Mouse (Mus musculus): Measurements from ENCODE around the gene 4933427D14Rik. TPM values are rescaled to one million over a fixed set of nuclear protein-coding genes. Genes with fewer than 3 reads are reported as not detected.

4933427D14Rik gene
- polyA plus RNA-seq, 1 experiment from 2014 or later = 14.5 TPM

DNA sequence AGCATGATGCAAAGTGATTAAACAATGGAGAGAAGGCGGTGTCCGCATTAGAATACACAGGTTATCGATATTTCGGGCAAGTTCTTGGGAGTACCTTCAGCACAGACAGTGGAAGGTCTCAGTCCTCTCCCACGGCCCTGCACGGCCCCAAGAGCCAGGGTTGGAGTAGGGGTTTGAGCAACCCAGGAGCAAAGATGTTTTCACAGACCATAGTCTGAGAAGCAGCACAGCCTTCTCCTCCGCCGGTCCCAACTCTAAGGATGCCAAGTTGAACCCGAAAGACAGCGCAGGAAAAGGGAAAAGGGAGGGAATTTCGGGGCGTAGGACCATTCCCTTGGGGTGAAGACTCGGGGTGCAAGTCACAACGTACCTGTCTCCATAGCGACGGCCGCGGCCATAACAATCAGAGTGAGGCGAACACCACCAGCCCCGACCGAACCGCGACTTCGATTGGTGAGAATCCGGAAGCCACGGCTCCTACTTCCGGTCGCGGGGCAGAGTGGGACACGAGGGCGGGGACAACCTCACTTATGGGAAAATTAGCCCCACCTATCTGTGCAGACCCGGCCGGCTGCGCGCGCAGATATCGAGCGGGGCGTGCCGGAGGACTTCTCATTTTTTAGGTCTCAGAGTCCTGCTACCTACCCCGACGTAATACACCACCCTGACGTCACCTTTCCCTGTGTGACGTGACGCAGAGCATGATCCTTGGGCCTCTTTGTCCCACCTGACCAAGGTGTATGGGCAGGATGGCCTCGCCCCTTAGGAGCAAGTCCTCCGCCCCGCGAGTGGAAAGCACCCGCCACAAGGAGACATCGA, 7.5 kb upstream of the 4933427D14Rik start:
- Histone ChIP-seq H3K9me3 (ENCODE audit: control insufficient read depth, low read length) (no peaks in the 10 kb centered on the region), H3K27me3 (ENCODE audit: control insufficient read depth, insufficient read depth, low read length) (no peaks in the 10 kb centered on the region), H3K4me2 (ENCODE audit: low read depth) (peak overlapping the region; percentile 97), H3K27ac (ENCODE audit: low read depth, low read length) (peak overlapping the region; percentile 4), H3K4me1 (ENCODE audit: control insufficient read depth, insufficient read depth, low read length) (0 out of 2 replicates have a peak, but pooled peaks cover 3% of the 10 kb centered on the region), H3K36me3 (ENCODE audit: control insufficient read depth, insufficient read depth, low read length) (0 out of 2 replicates have a peak, but pooled peaks cover 2% of the 10 kb centered on the region), H3K4me3 (ENCODE audit: low read depth, low read length) (peak overlapping the region; percentile 85), H3K9ac (ENCODE audit: low read length) (peak overlapping the region; percentile 72)
- ATAC-seq (ENCODE audit: insufficient read depth, low FRiP score, low TSS enrichment) (peak; percentile 95), DNase-seq (ENCODE audit: low spot score) (peak; percentile 98)
- 1% methylated on average over 51 of the region's 51 CpGs for WGBS

GRCm38 (mm10) chr11:72207834-72208377, 647 bp upstream of the 4933427D14Rik start:
- Histone ChIP-seq H3K27me3 (ENCODE audit: control insufficient read depth, insufficient read depth, low read length) (no peaks in the 10 kb centered on the region), H3K36me3 (ENCODE audit: control insufficient read depth, insufficient read depth, low read length) (0 out of 2 replicates have a peak, but pooled peaks cover 2% of the 10 kb centered on the region), H3K27ac (ENCODE audit: low read depth, low read length) (no peak overlapping the region), H3K4me3 (ENCODE audit: low read depth, low read length) (peak overlapping the region; percentile 87), H3K4me1 (ENCODE audit: control insufficient read depth, insufficient read depth, low read length) (peaks cover 13% of the 10 kb centered on the region), H3K9me3 (ENCODE audit: control insufficient read depth, low read length) (no peaks in the 10 kb centered on the region), H3K4me2 (ENCODE audit: low read depth) (peak overlapping the region; percentile 51), H3K9ac (ENCODE audit: low read length) (peak overlapping the region; percentile 78)
- DNase-seq (ENCODE audit: low spot score) (no peak), ATAC-seq (ENCODE audit: insufficient read depth, low FRiP score, low TSS enrichment) (no peak)
- 22% methylated on average over 17 of the region's 17 CpGs for WGBS

- peak within 1 kb of the TSS; percentile 51 for H3K4me2 ChIP-seq (ENCODE audit: low read depth)
- H3K4me1 ChIP-seq (ENCODE audit: control insufficient read depth, insufficient read depth, low read length) = peaks cover 13% of the 10 kb centered on the region
- peak within 1 kb of the TSS; percentile 78 for H3K9ac ChIP-seq (ENCODE audit: low read length)
- DNase-seq (ENCODE audit: low spot score) = peak; percentile 35
- H3K4me3 ChIP-seq (ENCODE audit: low read depth, low read length) = peak within 1 kb of the TSS; percentile 87
- peak; percentile 61 for ATAC-seq (ENCODE audit: insufficient read depth, low FRiP score, low TSS enrichment)
- no peaks in the 10 kb centered on the region for H3K9me3 ChIP-seq (ENCODE audit: control insufficient read depth, low read length)
- WGBS = under 1% methylated on average over 43 of the region's 43 CpGs
- H3K27me3 ChIP-seq (ENCODE audit: control insufficient read depth, insufficient read depth, low read length) = no peaks in the 10 kb centered on the region
- H3K27ac ChIP-seq (ENCODE audit: low read depth, low read length) = peak within 1 kb of the TSS; percentile 15; the same call in 1 of the 2 replicates
- 0 out of 2 replicates have a peak, but pooled peaks cover 2% of the 10 kb centered on the region for H3K36me3 ChIP-seq (ENCODE audit: control insufficient read depth, insufficient read depth, low read length)
Observed at GRCm38 (mm10) chr11:72206341-72207203, 687 bp downstream of the 4933427D14Rik start, which contains the start of gene Gm43951. TSS of gene Gm43951 (minus strand) at chr11:72206840.

DNA sequence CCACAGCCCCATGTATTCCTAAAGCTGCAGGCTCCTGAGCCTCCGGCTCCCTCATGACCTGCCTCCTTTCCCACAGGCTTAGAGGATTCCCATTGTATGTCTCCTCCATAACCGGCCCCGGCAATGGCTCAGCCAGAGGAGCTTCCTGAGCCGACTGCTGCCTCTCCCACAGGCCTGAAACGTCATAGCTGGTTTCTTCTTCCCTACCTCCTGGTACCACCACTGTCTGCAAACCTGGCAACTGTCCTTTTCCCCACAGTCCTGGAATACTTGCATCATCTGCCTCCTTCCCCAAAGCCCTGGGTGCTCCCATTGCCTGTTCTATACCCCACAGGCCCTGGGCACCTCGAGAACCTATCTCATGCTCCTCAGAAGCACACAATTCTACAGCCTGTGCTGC, 2.0 kb downstream of the 4933427D14Rik start:
- no peak for DNase-seq (ENCODE audit: low spot score)
- Histone ChIP-seq H3K36me3 (ENCODE audit: control insufficient read depth, insufficient read depth, low read length) (no peaks in the 10 kb centered on the region), H3K4me2 (ENCODE audit: low read depth) (peak overlapping the region; percentile 51; the same call in 1 of the 2 replicates), H3K4me1 (ENCODE audit: control insufficient read depth, insufficient read depth, low read length) (peaks cover 13% of the 10 kb centered on the region), H3K27me3 (ENCODE audit: control insufficient read depth, insufficient read depth, low read length) (no peaks in the 10 kb centered on the region), H3K4me3 (ENCODE audit: low read depth, low read length) (0 out of 2 replicates have a peak overlapping the region, but pooled peaks have one; percentile 1), H3K9ac (ENCODE audit: low read length) (no peak overlapping the region; the same call in 1 of the 2 replicates), H3K27ac (ENCODE audit: low read depth, low read length) (no peak overlapping the region), H3K9me3 (ENCODE audit: control insufficient read depth, low read length) (no peaks in the 10 kb centered on the region)
- WGBS = 89% methylated on average over 6 of the region's 6 CpGs
- no peak for ATAC-seq (ENCODE audit: insufficient read depth, low FRiP score, low TSS enrichment)

GRCm38 (mm10) chr11:72203440-72203839, 3.8 kb downstream of the 4933427D14Rik start:
- Histone ChIP-seq H3K27ac (ENCODE audit: low read depth, low read length) (no peak overlapping the region), H3K9me3 (ENCODE audit: control insufficient read depth, low read length) (no peaks in the 10 kb centered on the region), H3K36me3 (ENCODE audit: control insufficient read depth, insufficient read depth, low read length) (no peaks in the 10 kb centered on the region; the same call in 1 of the 2 replicates), H3K4me3 (ENCODE audit: low read depth, low read length) (no peak overlapping the region), H3K27me3 (ENCODE audit: control insufficient read depth, insufficient read depth, low read length) (no peaks in the 10 kb centered on the region), H3K9ac (ENCODE audit: low read length) (no peak overlapping the region), H3K4me1 (ENCODE audit: control insufficient read depth, insufficient read depth, low read length) (peaks cover 13% of the 10 kb centered on the region), H3K4me2 (ENCODE audit: low read depth) (no peak overlapping the region)
- WGBS = 92% methylated on average over 1 of the region's 1 CpGs
- ATAC-seq (ENCODE audit: insufficient read depth, low FRiP score, low TSS enrichment) (no peak), DNase-seq (ENCODE audit: low spot score) (no peak)

GRCm38 (mm10) chr11:72196506-72196905, 10.8 kb downstream of the 4933427D14Rik start:
- Histone ChIP-seq H3K9ac (ENCODE audit: low read length) (no peak overlapping the region), H3K36me3 (ENCODE audit: control insufficient read depth, insufficient read depth, low read length) (peaks cover 4% of the 10 kb centered on the region)
- no peak for DNase-seq (ENCODE audit: low spot score)

GRCm38 (mm10) chr11:72194259-72194658, 13.0 kb downstream of the 4933427D14Rik start:
- H3K36me3 ChIP-seq (ENCODE audit: control insufficient read depth, insufficient read depth, low read length) = peaks cover 8% of the 10 kb centered on the region
- no peak overlapping the region for H3K4me3 ChIP-seq (ENCODE audit: low read depth, low read length)
- no peaks in the 10 kb centered on the region for H3K27me3 ChIP-seq (ENCODE audit: control insufficient read depth, insufficient read depth, low read length)
- no peaks in the 10 kb centered on the region for H3K9me3 ChIP-seq (ENCODE audit: control insufficient read depth, low read length)
- H3K4me2 ChIP-seq (ENCODE audit: low read depth) = no peak overlapping the region
- no peak overlapping the region for H3K9ac ChIP-seq (ENCODE audit: low read length)
- 88% methylated on average over 2 of the region's 2 CpGs for WGBS
- ATAC-seq (ENCODE audit: insufficient read depth, low FRiP score, low TSS enrichment) = no peak
- H3K4me1 ChIP-seq (ENCODE audit: control insufficient read depth, insufficient read depth, low read length) = no peaks in the 10 kb centered on the region
- H3K27ac ChIP-seq (ENCODE audit: low read depth, low read length) = no peak overlapping the region
- no peak for DNase-seq (ENCODE audit: low spot score)

More at GRCm38 (mm10) chr11:72196506-72196905, 10.8 kb downstream of the 4933427D14Rik start:
- ATAC-seq (ENCODE audit: insufficient read depth, low FRiP score, low TSS enrichment) = no peak
- Histone ChIP-seq H3K9me3 (ENCODE audit: control insufficient read depth, low read length) (no peaks in the 10 kb centered on the region), H3K27me3 (ENCODE audit: control insufficient read depth, insufficient read depth, low read length) (no peaks in the 10 kb centered on the region), H3K4me2 (ENCODE audit: low read depth) (no peak overlapping the region), H3K4me3 (ENCODE audit: low read depth, low read length) (no peak overlapping the region), H3K27ac (ENCODE audit: low read depth, low read length) (no peak overlapping the region), H3K4me1 (ENCODE audit: control insufficient read depth, insufficient read depth, low read length) (no peaks in the 10 kb centered on the region)
- 89% methylated on average over 8 of the region's 8 CpGs for WGBS

DNA sequence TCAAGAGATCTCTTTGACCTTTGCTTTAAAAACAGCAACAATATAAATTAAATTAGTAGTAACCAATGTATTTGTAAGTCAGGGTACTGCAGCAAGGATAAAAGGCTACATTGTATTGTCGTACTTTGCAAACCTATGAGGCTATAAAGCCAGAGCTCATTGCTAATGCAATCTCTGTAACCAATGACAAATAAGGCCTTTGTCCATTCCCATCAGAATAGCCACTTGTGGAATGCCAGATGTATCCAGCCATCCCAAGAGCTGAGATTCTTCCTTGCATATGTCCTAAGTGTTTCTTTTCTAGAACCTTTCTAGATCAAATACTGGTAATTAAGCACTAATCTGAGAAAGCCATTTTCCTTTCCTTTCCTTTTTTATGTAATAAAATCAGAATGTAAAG, 16.4 kb downstream of the 4933427D14Rik start:
- no peak overlapping the region for H3K4me2 ChIP-seq (ENCODE audit: low read depth)
- no peaks in the 10 kb centered on the region for H3K9me3 ChIP-seq (ENCODE audit: control insufficient read depth, low read length)
- no peak overlapping the region for H3K4me3 ChIP-seq (ENCODE audit: low read depth, low read length)
- no peaks in the 10 kb centered on the region for H3K4me1 ChIP-seq (ENCODE audit: control insufficient read depth, insufficient read depth, low read length)
- no peaks in the 10 kb centered on the region for H3K27me3 ChIP-seq (ENCODE audit: control insufficient read depth, insufficient read depth, low read length)
- 80% methylated on average over 1 of the region's 1 CpGs for WGBS
- ATAC-seq (ENCODE audit: insufficient read depth, low FRiP score, low TSS enrichment) (no peak), DNase-seq (ENCODE audit: low spot score) (no peak)
- no peak overlapping the region for H3K27ac ChIP-seq (ENCODE audit: low read depth, low read length)
- no peak overlapping the region for H3K9ac ChIP-seq (ENCODE audit: low read length)
- H3K36me3 ChIP-seq (ENCODE audit: control insufficient read depth, insufficient read depth, low read length) = peaks cover 7% of the 10 kb centered on the region

Data from neural tube, embryonic 11.5 days (tissue).